Mouse (Mus musculus): ENCODE data around the gene Dhx37.
"Not testable (repeated sequence)": the region's sequence is repeated elsewhere in the genome, so short reads cannot be mapped to it uniquely, and the experiment has no call there.

Gene Dhx37

DNA sequence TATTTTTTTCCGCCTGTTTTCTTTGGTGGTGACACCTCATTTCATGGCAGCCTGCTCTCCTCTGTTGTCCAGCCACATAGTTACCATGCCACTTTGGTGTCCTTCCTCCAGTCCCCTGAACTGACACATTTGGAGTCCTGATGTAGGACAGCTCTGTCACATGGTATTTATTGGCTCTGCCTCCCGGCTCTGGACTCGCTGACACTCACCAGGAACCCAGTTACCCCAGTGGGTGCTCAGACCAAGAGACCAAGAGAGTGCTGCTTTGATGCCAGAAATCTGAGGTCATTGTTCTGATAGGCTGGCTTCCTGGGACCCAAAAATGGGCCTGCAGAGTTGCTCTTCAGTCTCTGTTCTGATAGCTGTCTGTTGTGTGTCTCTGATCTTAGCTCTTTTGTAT is 14.1 kb upstream of the Dhx37 start:
- no peak for DNase-seq

GRCm38 (mm10) chr5:125446344-125446743 is 12.4 kb upstream of the Dhx37 start:
- DNase-seq, result no peak

- no peak for DNase-seq
These were observed 10.6 kb upstream of the Dhx37 start for GRCm38 (mm10) chr5:125444554-125444953.

GRCm38 (mm10) chr5:125443915-125444314 is 10.0 kb upstream of the Dhx37 start:
- DNase-seq, result no peak

- no peak for DNase-seq
These were observed 9.4 kb upstream of the Dhx37 start for GRCm38 (mm10) chr5:125443335-125443734.

GRCm38 (mm10) chr5:125442136-125442995 is 8.4 kb upstream of the Dhx37 start:
- peak in 1 of 2 experiments; percentile 14 for DNase-seq

GRCm38 (mm10) chr5:125441234-125442114 is 7.6 kb upstream of the Dhx37 start, which contains the start of gene Bri3bp:
TSS of gene Bri3bp (plus strand) at chr5:125441568.
- DNase-seq, result peak; percentile 29 to 34

DNA sequence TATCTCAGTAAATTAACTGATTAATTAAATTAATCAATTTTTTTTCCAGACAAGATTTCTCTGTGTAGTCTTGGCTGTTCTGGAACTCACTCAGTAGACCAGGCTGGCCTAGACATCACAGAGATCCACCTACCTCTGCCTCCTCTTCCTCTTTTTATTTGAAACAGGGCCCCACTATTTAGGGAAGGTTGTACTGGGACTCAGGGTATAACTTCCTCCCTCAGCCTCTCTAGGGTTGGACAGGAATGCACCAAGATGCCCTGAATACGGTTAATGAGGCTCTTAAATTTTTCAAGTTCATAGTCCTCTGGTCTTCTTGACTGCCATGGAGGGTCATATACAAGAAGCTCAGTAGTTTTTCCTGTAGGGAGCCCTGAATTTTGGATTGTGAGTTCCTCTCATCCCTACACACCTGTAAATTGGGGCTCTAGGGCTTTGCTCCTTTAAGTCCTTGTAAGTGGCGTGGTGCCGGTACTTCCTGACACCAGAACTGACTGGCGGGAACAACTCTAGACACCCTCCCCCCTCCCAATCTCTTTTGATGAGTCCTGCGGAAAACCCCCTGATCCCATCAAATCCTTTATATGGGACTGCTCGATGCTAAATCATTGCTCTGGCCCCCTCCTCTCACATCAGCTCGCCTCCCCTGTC is 6.8 kb upstream of the Dhx37 start:
- DNase-seq, result no peak

- not testable (repeated sequence) for DNase-seq
These were observed 426 bp upstream of the Dhx37 start for GRCm38 (mm10) chr5:125434347-125434746.

DNA sequence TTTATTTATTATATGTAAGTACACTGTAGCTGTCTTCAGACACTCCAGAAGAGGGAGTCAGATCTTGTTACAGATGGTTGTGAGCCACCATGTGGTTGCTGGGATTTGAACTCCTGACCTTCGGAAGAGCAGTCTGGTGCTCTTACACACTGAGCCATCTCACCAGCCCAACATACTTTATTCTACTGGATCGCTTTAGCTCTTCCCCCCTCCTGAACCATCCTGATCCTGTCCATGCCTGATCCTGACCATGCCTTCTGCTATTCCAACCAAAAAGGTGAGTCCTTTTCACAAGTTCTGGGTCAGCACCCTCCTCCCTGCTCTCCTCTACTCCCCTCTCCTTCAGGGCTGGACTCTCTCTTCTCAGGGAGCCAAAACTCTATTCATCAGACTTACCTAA is 1.6 kb downstream of the Dhx37 start:
- DNase-seq, result not testable (repeated sequence)

GRCm38 (mm10) chr5:125426343-125426742 is 7.6 kb downstream of the Dhx37 start:
- DNase-seq, result no peak

DNA sequence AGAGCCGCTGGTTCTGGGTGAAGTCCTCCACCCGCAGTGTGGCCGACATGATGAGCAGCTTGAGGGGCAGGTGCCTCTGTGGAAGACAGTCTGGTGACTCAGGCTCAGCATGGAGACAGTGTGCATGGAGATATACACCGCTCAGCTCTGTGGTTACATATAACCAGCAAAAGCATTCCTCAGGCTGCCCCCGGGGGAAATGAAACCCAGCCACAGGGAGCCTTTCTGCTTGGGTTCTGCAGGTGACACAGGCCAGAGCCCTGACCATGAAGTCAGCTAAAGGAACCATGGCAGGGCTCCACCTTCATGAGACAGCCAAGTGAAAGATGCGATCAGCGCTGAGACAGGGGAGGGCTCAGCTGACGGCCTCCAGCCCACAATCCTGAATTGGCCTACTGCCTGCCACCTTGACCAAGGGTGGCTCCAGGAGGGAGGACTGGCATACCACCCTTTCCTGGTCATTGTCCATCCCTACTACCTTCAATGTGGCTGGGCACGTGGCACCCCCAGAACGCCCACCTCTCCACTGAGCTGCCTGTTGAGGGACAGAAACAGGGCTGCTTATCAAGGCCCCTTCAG is 8.1 kb downstream of the Dhx37 start:
- DNase-seq, result no peak

- DNase-seq, result no peak
These were observed 14.8 kb downstream of the Dhx37 start for GRCm38 (mm10) chr5:125419124-125419523.

GRCm38 (mm10) chr5:125418636-125419035 is 15.3 kb downstream of the Dhx37 start:
- DNase-seq, result no peak

DNA sequence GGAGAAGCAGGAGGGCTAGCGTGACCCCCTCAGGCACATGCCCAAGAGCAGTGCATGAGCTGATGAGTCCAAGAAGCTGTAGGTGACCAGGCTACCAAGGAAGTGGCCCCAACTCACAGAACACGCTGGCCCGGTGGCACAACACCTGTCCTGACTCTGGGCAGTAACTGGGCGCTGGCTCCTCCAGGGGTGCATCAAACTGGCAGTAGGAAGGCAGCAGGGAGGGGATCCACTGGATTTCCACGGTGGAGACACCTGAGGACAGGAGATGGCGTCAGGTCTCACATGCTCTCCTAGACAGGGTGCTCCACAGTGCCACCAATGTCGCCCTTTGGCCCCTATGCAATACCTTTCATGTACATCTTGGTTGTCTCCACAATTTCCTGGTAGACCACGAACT is 17.7 kb downstream of the Dhx37 start:
- no peak for DNase-seq

- no peak for DNase-seq
These were observed 20.2 kb downstream of the Dhx37 start for GRCm38 (mm10) chr5:125413763-125414162.

DNA sequence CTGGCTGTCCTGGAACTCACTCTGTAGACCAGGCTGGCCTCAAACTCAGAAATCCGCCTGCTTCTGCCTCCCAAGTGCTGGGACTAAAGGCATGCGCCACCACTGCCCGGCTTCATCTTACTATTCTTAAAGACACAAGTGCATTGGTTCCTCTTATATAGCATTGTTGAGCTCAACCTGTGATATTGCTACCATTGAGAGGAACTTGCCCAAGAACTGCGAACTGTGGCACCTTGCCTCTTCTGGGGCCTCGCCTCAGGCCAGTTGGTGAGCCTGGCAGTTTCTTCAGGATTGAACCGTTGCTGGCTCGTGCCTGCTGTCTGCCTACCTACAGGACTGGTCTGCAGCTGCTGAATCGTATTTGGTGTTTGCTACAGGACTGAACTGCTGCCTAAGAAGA is 21.4 kb downstream of the Dhx37 start:
- DNase-seq, result not testable (repeated sequence)

GRCm38 (mm10) chr5:125411972-125412530 is 21.9 kb downstream of the Dhx37 start:
- DNase-seq, result peak in 1 of 2 experiments; percentile 64

DNA sequence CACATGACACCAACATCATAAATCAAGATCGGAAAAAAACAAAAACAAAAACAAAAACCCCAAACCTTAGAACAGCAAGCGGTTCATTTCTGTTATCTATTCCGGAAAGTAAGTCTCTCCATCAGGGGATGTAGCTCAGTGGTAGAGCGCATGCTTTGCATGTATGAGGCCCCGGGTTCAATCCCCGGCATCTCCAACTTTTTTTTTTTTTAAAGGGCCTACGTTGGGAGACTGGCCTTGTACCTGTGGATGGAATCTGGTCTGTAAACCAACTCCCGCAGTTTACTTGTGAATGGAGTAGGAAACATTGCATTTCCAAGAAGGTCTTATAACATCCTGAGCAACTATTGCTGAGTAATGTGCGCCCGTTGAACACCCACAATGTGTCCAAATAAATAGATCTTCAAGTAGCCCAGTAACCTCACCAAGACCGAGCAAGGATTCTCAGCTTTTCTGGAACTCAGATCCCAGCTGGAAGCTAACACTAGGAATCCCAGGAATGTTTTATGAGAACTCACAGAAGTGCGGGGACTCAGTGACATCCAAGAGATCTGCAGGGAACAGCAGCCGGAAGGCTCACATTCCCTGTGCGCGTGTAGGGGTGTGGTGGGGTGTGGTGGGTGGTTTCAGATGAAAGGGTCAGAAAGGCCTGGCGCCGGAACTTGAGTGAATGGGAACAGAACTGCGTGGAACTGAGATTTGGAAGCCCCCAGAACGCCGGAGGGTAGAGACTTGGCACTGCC is 24.4 kb downstream of the Dhx37 start:
- no peak for DNase-seq

- DNase-seq, result peak; percentile 75 to 77
These were observed 25.1 kb downstream of the Dhx37 start for GRCm38 (mm10) chr5:125408842-125409241.

GRCm38 (mm10) chr5:125407910-125408575 is 25.9 kb downstream of the Dhx37 start:
- DNase-seq, result no peak

All from lung, adult 18-20 months (tissue).